Mouse (Mus musculus) left cerebral cortex, adult 9 months (tissue): ENCODE results near the gene Gpat3.

Experiments
- DNase-seq, 2 experiments: peaks; one replicate each; pipeline ENCODE4 v3.0.0; 2022; ENCODE audit warnings: low spot score in 2 of 2

Gene Gpat3

DNA sequence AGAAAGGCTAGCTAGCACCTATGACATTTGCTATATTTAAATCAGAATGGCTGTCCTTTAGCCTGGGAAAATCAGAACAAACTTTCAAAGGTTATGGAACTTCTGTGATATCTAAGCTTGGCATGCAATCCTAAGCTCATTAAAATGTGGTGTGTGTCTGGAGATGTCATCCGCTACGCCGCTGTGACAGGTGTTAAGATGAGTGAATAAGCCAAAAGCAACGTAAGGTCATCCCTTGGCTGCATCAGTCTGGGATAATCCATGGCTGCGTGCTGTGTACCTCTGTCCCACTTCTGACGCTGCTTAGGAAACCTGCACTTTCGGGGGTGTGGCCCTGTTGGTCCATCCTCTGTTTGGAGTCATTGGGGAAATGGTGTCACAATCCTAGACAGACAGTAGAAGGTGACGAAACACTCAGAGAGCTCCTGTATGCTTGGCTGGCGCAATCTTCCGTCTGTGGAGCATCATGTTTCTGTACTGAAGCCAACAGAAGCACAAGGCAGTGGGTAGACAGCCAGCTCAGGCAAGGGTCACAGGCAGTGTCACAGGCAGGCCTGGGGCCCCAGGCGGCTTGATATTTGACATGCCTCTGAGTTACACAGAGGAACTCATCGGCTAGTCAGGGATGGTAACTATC, 15.0 kb downstream of the Gpat3 start:
- DNase-seq: no peak

DNA sequence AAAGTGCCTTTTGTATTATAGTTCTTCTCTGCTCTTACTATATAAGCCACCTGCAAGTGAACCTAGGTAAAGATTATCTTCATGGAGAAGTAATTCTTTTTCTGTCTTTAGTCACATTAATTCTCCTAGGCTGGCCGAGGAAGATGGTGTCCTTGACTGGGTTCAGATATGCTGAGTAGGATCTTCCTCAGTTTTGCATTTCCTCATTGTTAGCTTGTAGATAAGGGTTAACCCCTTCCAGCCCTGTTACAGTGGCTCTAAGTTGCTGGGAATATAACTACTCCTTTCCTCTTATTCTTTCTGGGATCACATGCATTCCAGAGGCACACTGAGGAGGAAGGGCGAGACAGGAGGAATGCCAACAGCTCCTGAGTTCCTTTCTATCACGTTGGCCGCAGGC, 15.6 kb downstream of the Gpat3 start:
- no peak for DNase-seq

DNA sequence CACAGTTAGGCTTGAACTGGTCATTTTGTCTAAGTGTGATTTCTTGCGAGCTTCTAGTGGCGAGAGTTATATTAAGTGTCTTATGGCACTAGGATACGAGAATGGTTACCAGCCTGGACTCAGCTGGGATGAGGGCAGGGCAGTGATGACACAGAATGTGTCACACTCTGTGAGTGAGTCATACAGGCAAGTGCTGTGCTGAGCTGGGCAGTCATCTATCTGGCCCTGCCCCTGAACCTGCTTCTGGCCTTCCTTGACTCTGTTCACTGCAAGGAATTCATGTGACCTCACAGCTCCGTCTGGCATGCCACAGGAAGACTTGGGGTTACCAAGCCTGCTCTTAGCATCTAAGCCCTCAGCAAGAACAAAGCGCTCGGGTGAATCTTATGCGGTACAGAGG, 16.3 kb downstream of the Gpat3 start:
- DNase-seq: no peak

- no peak for DNase-seq
These were observed 17.6 kb downstream of the Gpat3 start for GRCm38 (mm10) chr5:100863091-100863490.

GRCm38 (mm10) chr5:100864438-100864837, 18.9 kb downstream of the Gpat3 start:
- no peak for DNase-seq

- DNase-seq: peak in 1 of 2 experiments; percentile 11
These were observed 20.7 kb downstream of the Gpat3 start for GRCm38 (mm10) chr5:100866183-100866582.

DNA sequence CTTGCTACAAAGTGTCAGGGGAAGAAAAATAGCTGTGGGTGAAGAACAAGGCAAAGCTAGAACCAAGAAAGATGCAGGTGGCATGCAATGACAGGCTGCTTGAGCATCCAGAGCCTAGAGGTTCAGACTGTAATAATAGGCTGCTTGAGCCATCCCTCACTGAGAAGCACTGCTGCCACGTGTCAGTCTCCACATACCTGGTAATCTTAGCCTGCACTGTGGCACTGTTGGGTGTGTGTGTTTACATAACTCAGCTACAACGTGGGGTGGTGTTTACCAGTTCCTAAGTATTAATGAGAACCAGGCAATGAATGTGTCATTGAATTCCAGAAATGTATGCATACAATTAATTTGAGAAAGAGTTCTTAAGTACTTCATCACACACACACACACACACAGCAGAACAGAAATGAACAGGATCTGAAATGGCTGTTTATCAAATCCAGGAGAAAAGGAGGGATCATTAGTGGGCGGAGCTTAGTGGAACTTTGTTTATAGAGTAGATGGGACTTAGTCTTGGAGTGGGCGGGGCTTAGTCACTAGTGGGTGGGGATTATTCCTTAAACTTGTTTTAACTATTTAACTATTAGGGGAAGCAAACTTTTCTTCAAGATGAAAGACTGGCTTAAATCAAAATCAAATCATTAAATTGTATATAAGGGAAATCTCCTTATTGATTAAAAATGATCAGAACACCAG, 23.8 kb downstream of the Gpat3 start:
- no peak for DNase-seq

GRCm38 (mm10) chr5:100871987-100872386, 26.5 kb downstream of the Gpat3 start:
- DNase-seq: no peak

GRCm38 (mm10) chr5:100874721-100875120, 29.2 kb downstream of the Gpat3 start:
- no peak for DNase-seq

DNA sequence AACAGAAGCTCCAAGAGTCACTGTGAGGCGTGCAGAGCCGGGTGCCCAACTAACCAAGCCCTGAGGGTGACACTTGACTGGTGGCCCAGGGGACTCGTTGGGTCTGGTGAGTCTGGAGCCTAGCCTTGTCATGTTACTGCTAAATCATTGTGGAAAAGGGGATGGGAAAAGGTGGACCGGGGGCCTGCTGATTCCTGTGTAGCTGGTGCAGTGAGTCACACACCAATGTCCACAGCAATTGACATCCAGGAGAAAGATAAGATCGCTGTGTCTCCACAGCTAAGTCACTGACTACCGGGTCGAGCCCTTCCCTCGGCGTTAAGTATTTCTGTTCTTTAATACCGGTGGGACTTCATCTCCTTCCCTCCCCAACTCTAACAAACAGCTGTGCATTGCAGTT, 29.7 kb downstream of the Gpat3 start:
- no peak for DNase-seq

GRCm38 (mm10) chr5:100877021-100877420, 31.5 kb downstream of the Gpat3 start:
- no peak for DNase-seq

DNA sequence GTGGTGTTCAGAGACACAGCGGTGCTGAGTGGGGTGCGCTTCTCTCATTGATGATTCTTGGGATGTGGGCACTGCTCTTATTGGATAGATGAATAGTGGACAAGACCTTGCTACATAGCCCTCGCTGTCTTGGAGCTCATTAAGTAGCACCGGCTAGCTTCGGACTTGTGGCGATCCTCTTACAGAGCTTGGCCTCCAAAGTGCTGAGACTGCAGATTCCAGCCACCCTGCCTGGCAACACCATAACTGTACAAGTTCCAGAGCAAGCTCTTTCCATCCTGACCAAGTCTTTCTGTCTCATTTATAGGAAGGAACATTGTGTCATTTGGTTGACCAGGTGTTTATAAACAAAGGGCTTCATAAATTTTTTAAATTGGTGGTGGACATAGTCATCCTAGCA, 39.7 kb downstream of the Gpat3 start:
- DNase-seq: no peak

GRCm38 (mm10) chr5:100886331-100886988, 40.9 kb downstream of the Gpat3 start:
- no peak for DNase-seq

DNA sequence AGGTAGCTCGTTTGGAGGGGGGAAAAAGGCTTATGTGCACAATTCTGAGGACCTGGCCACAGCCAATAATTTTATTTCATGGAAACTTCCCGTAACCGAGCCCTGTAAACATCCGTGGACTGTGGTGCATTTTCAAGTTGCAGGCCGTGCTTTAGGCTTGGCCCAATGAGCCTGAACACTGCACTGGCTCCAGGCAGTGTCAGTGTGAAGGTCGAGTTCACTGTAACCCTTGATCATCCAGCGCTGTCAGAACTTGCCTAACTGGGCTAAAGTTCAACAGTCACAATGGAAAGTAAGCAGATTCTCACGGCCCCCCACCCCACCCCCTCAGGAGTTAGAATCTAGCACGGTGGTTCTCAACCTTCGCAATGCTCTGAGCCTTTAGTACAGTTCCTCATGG, 50.7 kb downstream of the Gpat3 start:
- no peak for DNase-seq

DNA sequence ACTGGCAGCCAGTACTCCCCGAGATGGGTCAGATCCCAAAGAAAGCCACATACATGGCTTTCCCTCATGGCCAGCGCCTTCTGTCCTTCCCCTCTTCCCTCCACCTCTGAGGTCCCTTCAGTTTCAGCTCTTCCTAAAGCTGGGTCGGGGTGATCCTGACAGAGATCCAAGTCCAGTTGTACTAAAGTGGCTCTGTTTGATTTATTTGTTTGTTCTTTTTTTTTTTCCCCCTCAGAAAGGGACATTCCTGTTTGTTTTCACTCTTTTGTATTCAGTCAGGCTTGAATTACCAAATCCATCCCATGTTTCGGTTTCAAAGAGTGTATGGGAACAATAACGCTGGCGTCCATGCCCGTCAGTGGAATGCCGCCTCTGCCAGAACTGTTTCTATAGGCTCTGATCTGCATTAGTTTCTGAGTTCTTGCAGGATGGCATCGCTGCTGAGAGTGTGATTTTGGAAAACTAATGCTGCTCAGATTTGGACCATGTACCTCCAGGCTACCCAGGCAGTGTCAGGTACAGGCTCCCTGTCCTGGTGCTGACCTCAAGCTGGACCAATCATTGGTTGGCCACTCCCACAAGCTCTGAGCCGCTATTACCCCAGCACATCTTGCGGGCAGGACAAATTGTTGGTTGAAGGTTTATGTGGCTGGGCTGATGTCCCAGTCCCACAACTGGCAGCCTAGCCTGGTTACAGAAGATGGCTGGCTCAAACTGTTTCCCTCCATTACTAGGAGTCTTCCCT, 54.4 kb downstream of the Gpat3 start:
- DNase-seq: no peak

GRCm38 (mm10) chr5:100901046-100901445, 55.5 kb downstream of the Gpat3 start:
- no peak for DNase-seq

DNA sequence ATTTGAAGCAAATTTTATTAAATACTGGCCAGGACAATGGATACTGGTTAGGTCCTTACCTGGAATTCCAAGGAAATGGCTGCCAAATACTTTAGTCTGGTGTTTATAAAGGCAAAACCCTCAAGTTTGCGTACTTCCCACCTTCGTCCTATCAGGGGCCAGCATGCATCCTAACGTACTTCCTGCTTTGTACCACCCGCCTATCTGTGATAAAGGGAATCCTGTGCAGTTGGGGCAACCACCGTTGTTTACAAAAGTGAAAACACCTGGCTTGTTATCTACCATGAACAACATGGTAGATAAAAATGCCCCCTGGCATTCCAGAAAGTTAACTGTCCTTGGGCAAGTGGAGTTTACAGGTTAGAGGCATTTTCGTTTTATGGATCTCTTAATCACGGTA, 63.0 kb downstream of the Gpat3 start:
- no peak for DNase-seq

DNA sequence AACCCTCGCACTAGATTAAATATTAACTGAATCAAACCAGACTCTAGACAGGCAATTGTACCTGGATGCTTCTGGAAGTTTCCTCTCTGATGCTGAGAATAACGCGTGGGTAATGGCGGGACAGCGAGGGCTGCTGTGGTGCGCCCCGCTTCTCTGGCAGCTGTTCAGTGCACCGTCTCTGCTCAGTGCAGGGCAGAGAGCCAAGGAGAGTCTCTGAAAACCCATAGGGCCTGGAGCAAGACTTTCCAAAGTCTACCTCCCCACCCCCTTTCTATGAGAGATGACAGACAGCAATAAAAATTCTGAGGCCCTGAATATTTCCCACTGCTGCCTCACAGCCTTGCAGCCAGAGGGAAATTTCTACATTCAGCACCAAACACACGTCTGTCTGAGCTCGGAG, 63.4 kb downstream of the Gpat3 start:
- no peak for DNase-seq

DNA sequence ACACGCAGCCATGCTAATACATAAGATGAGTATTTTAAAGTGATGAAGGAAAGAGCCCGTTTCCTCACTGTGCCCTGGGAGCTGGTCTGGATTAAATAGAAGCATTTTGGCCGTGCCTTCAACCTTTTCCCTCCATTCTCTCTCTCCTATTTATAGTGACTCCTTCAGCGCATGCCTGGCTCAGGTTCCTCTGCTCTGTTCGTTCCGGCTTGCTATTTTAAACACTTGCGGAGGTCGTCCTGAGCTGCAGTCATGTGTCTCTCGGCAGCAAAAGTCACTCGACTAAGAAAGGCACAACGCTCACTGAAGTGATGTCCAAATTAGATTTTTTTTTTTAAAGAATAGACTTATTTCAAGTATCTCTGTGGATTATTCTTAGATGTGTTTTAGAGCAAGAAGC, 64.2 kb downstream of the Gpat3 start:
- peak; percentile 17 to 49 for DNase-seq

GRCm38 (mm10) chr5:100911502-100912097, 66.1 kb downstream of the Gpat3 start:
- DNase-seq: no peak

DNA sequence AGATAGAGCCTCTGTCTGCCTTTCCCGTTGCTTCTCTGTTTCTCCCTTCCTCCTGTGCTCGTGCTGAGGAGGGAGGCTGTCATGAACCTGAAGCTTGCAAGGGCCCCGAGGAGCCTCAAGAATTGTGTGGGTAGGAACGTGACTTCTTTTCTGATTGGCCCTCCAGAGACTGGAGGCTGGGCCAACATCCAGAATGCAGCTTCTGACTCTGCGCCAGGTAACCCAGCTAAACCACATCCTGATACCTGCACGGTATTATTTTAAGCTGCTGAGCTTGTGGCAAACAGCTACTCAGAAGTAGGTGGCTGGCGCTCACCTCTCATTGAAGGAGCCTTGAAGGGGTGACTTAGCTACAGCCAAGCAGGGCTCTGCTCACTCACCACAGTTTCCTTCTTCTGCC, 66.9 kb downstream of the Gpat3 start:
- no peak for DNase-seq

GRCm38 (mm10) chr5:100913274-100913673, 67.8 kb downstream of the Gpat3 start:
- no peak for DNase-seq
